Mouse (Mus musculus) erythroblast, embryonic 14.5 days (primary cell): Measurements from ENCODE around the gene Sox4. TPM values are rescaled to one million over a fixed set of nuclear protein-coding genes. Genes with fewer than 3 reads are reported as not detected.

Experiments
- H3K27me3 ChIP-seq: 2 replicates; pipeline ENCODE4 v1.6.1; 2012; ENCODE audit warnings: inconsistent platforms; ENCODE audit not compliant: control insufficient read depth
- H3K36me3 ChIP-seq: 2 replicates; pipeline ENCODE4 v1.6.1; 2012; ENCODE audit warnings: mild to moderate bottlenecking, inconsistent platforms; ENCODE audit not compliant: control insufficient read depth
- H3K4me1 ChIP-seq: 2 replicates; pipeline ENCODE4 v1.6.1; 2012; ENCODE audit warnings: inconsistent platforms; ENCODE audit not compliant: control insufficient read depth
- H3K4me3 ChIP-seq: replicated peaks from 2 replicates; pipeline ENCODE3; 2012; ENCODE audit warnings: moderate library complexity, mild to moderate bottlenecking, inconsistent platforms
- H3K9me3 ChIP-seq: 2 replicates; pipeline ENCODE4 v1.6.1; 2012; ENCODE audit warnings: low read length, inconsistent platforms, mixed read lengths; ENCODE audit not compliant: control insufficient read depth
- GATA1 ChIP-seq: IDR thresholded peaks from 2 replicates; pipeline ENCODE4 v1.6.1; 2012; ENCODE audit warnings: low read length, inconsistent platforms, mixed read lengths
- TAL1 ChIP-seq: IDR thresholded peaks from 3 replicates; pipeline ENCODE4 v1.6.1; 2012; ENCODE audit warnings: low read length, inconsistent platforms, mixed read lengths
- polyA plus RNA-seq: library from polyadenylated mRNA; stranded (reverse); fragments of >175 nt; gene quantifications from 2 replicates; pipeline ENCODE4 v1.2.3, GENCODE M21; 2012

The Sox4 gene
- polyA plus RNA-seq, 1 experiment, result 0.09 TPM

- Histone ChIP-seq H3K4me1 (peaks cover 20% of the 10 kb centered on the region), H3K9me3 (peaks cover 9% of the 10 kb centered on the region; the same call in 1 of the 2 replicates), H3K4me3 (no peak overlapping the region), H3K36me3 (no peaks in the 10 kb centered on the region), H3K27me3 (peaks cover 49% of the 10 kb centered on the region)
- TF ChIP-seq TAL1 (no peak), GATA1 (no peak)
Measured at GRCm38 (mm10) chr13:28948541-28948940, 5.0 kb downstream of the Sox4 start.

GRCm38 (mm10) chr13:28947740-28948441 is 5.6 kb downstream of the Sox4 start:
- no peak for TF ChIP-seq GATA1
- TF ChIP-seq TAL1, result no peak
- H3K4me1 ChIP-seq, result peaks cover 14% of the 10 kb centered on the region
- no peaks in the 10 kb centered on the region for H3K36me3 ChIP-seq
- peaks cover 42% of the 10 kb centered on the region for H3K27me3 ChIP-seq
- peaks cover 9% of the 10 kb centered on the region; the same call in 1 of the 2 replicates for H3K9me3 ChIP-seq
- H3K4me3 ChIP-seq, result no peak overlapping the region

GRCm38 (mm10) chr13:28946565-28947135 is 6.9 kb downstream of the Sox4 start:
- TF ChIP-seq GATA1 (no peak), TAL1 (no peak)
- Histone ChIP-seq H3K4me3 (no peak overlapping the region), H3K4me1 (peaks cover 1% of the 10 kb centered on the region; the same call in 1 of the 2 replicates), H3K9me3 (peaks cover under 1% of the 10 kb centered on the region; the same call in 1 of the 2 replicates), H3K36me3 (no peaks in the 10 kb centered on the region), H3K27me3 (peaks cover 30% of the 10 kb centered on the region)

- no peaks in the 10 kb centered on the region for H3K36me3 ChIP-seq
- H3K4me1 ChIP-seq, result no peaks in the 10 kb centered on the region
- no peak overlapping the region for H3K4me3 ChIP-seq
- peaks cover 20% of the 10 kb centered on the region for H3K27me3 ChIP-seq
- TF ChIP-seq GATA1 (no peak), TAL1 (no peak)
- H3K9me3 ChIP-seq, result no peaks in the 10 kb centered on the region
Measured at GRCm38 (mm10) chr13:28945681-28946080, 7.8 kb downstream of the Sox4 start.

- no peaks in the 10 kb centered on the region for H3K4me1 ChIP-seq
- TF ChIP-seq GATA1, result no peak
- no peak for TF ChIP-seq TAL1
Measured at GRCm38 (mm10) chr13:28942926-28943325, 10.6 kb downstream of the Sox4 start.

GRCm38 (mm10) chr13:28941983-28942630 is 11.4 kb downstream of the Sox4 start:
- Histone ChIP-seq H3K36me3 (no peaks in the 10 kb centered on the region), H3K4me1 (no peaks in the 10 kb centered on the region), H3K27me3 (no peaks in the 10 kb centered on the region), H3K4me3 (no peak overlapping the region), H3K9me3 (no peaks in the 10 kb centered on the region)
- TF ChIP-seq GATA1 (no peak), TAL1 (no peak)

More at GRCm38 (mm10) chr13:28942926-28943325, 10.6 kb downstream of the Sox4 start:
- no peak overlapping the region for H3K4me3 ChIP-seq
- H3K27me3 ChIP-seq, result no peaks in the 10 kb centered on the region
- no peaks in the 10 kb centered on the region for H3K9me3 ChIP-seq
- no peaks in the 10 kb centered on the region for H3K36me3 ChIP-seq

GRCm38 (mm10) chr13:28933375-28933774 is 20.1 kb downstream of the Sox4 start:
- Histone ChIP-seq H3K4me3 (no peak overlapping the region), H3K27me3 (no peaks in the 10 kb centered on the region), H3K4me1 (no peaks in the 10 kb centered on the region), H3K36me3 (no peaks in the 10 kb centered on the region), H3K9me3 (no peaks in the 10 kb centered on the region)
- no peak for TF ChIP-seq TAL1
- no peak for TF ChIP-seq GATA1

GRCm38 (mm10) chr13:28931776-28932175 is 21.7 kb downstream of the Sox4 start:
- no peak overlapping the region for H3K4me3 ChIP-seq
- no peaks in the 10 kb centered on the region for H3K4me1 ChIP-seq
- no peaks in the 10 kb centered on the region for H3K9me3 ChIP-seq
- no peaks in the 10 kb centered on the region for H3K27me3 ChIP-seq
- no peaks in the 10 kb centered on the region for H3K36me3 ChIP-seq
- TF ChIP-seq GATA1 (no peak), TAL1 (no peak)

GRCm38 (mm10) chr13:28931266-28931665 is 22.2 kb downstream of the Sox4 start:
- Histone ChIP-seq H3K36me3 (no peaks in the 10 kb centered on the region), H3K4me3 (no peak overlapping the region), H3K4me1 (no peaks in the 10 kb centered on the region), H3K27me3 (no peaks in the 10 kb centered on the region), H3K9me3 (no peaks in the 10 kb centered on the region)
- TF ChIP-seq TAL1 (no peak), GATA1 (no peak)
